Mouse (Mus musculus) urinary bladder, adult 18-20 months (tissue): ENCODE data around the gene Stx17.

Experiments
- DNase-seq, 2 experiments: peaks; one replicate each; pipeline ENCODE4 v3.0.0; 2022; ENCODE audit warnings: low spot score in 2 of 2, mixed read lengths in 2 of 2

Stx17 gene

DNA sequence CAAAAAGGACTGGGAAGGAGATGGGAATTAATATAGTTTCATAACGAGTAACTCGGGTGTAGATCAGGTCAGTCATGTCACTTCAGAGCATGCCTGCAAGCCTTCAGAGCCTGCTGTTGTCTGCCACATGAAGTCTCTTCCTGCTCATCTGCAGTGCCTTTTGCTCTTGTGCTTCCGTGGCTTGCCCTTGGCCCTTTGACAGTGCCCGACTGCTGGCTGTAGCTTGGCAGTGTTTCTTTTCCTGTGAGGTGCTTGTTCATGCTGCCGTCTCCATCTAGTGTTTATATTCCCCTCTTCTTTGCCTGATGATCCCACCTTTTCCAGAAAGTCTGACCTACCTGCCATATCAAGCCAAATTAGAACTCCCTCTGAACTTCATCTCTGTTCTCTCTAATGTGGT, 39.1 kb downstream of the Stx17 start:
- DNase-seq: no peak

DNA sequence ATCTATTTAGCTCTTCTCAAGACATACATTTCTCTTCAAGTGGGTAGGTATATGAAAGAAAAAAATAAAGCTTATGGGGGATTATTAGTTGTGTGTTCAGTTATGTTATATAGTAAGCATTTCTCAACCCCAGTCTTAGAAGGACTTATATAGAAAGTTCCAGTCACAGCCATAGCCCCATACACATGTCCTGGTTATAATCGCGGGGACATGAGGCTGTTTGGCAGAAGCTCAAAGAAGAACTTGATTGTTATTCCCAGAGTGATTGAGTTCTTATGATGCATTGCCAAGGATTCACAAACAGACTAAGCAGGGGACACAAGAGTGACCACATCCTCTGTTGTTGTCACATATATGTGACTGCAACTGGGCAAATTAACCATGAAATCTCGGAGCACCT, 51.0 kb downstream of the Stx17 start:
- no peak for DNase-seq

DNA sequence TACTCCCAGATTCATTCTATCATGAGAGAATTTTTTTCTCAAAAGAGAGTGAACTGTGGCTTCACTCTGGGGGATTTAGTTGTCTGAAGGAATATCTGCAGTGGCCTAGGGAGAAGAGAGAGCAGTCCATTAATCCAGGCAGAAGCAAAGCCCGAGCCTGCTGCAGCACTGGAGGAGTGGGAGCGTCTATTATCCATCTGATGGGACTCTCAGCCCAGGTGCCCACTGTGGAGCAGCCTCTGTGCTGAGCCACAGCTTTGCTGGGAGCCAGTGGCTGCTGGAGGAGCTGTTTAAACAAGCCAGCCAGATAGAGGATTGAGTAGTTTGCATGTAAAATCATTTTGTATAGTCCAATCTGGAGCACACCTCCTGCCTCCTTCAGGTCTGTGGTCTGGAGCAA, 56.2 kb downstream of the Stx17 start:
- no peak for DNase-seq

DNA sequence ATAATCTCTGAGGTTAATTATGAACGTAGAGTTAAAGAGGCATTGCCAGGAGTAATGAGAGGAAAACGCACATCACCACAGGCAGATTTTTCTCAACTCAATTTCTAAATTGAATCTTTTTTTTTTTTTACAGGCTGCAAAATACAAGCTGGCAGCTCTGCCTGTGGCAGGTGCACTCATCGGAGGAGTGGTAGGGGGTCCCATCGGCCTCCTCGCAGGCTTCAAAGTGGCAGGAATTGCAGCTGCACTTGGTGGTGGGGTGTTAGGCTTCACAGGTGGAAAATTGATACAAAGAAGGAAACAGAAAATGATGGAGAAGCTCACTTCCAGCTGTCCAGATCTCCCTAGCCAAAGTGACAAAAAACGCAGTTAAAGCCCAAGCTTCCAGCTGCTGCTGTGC, 56.7 kb downstream of the Stx17 start:
- no peak for DNase-seq

DNA sequence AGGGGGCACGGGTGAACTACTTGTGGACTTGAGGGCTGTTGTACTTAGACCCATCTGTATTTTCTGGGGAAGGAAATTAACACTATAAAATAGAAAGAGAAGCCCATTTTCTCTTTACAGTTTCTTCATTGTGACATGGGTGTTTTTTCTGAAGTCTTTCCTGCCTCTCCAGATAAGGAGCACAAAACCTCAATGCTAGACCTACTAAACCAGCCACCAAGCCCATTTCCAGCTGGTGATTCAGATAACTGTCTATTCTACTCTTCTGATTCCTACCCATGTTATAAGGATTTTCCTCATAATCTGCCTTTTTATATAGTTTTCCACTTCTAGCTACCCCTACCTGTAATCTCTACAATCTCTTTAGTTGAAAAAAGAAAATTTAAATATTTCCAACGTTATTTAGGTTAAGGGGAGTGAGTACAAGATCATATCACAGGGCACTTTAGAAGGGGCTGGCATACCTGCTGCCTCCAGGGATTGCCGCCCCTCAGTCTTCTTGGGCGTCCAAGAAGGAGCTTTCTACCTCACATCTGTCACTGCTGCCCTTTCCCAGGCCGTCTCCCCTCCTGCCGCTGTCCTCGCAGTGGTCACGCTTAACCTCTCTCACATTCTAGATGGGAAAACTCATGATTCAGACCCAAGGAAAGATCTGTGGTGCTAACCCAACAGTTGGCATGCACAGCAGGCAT, 57.5 kb downstream of the Stx17 start:
- no peak for DNase-seq

DNA sequence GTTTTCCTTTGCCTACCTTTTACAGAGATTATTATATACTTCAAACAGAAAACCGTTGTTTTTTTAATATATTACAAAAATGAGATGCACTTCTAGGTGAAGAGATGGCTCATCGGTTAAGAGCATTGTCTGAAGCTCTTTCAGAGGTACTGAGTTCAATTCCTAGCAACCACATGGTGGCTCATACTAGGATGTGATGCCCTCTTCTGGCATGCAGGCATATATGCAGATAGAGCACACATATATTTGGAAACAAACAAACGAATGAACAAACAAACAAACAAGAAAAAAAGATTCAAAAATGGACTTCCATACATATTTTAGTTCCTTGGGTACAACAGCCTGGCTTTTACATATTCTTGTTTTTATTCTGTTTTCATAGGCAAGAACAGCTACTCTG, 73.2 kb downstream of the Stx17 start:
- no peak for DNase-seq

DNA sequence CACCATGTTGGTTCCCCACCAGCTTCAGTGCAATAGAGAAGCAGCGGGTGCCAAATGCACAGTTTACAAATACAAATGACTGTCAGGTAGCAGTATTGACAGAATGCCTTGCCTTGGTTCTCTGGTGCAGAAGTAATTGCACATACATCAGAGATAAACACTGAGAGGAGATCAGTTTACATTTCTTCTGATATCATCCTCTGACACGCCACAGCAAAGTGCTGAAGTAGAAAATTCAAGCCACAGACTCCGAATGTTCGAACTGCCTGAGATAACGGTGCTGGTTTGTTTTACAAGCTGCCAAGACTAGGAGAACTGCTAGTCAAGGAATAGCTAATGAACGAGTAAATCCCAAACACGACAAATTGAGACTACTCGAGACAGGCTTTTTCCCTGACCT, 73.7 kb downstream of the Stx17 start:
- no peak for DNase-seq

DNA sequence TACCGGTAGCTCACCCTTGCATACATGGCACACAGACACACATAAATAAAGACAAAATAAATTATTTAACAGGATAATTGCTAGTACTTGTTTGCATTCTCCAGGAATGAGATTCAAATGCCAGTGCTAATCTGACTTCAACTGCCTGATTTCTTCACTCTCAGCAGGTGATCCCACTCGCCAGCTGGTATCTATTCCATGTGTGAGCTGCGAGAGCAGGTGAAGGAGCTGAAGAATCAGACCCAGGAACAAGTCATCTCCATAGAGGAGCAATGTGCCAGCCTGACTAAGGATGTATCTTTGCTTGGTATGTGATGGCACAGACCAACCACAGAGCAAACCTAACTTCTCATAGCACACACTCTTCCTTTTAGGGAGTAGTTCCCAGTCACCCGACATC, 78.8 kb downstream of the Stx17 start:
- DNase-seq: no peak

DNA sequence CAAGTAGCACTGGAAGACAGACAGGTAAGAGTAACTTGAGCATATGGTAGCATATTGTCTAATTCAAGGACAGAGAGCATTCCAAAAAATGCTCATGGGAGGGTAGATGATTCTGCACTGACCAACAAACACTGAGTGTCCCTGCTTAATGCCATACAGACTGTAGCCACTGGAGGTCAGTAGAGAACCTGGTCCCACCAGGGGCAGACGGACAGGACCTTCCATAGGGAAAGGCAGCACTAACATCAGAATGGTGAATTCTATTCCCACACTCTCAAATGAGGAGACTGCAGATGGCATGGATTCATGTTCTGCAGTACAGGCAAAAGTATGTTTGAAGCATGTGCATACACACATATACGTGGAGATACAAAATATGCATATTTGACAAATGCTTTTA, 100.5 kb downstream of the Stx17 start:
- DNase-seq: peak; percentile 46 to 52

DNA sequence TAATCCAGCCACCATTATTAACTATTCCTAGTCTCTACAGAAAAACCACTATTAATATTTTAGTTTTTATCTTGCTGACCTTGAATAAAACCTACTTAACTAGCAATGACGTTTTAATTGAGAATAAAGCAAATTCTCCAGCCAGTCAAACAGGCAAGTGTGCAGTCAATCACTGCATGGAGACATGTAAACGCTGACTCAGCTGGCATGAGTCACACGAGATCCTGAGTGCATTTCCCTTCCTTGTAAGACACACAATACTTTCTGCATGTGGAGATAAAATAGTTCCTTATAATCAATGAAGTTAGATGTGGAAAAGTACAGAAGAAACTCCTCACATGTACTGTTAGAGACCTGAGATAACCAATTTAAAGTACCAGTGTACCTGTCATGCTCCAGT, 100.9 kb downstream of the Stx17 start:
- DNase-seq: peak in 1 of 2 experiments; percentile 55

DNA sequence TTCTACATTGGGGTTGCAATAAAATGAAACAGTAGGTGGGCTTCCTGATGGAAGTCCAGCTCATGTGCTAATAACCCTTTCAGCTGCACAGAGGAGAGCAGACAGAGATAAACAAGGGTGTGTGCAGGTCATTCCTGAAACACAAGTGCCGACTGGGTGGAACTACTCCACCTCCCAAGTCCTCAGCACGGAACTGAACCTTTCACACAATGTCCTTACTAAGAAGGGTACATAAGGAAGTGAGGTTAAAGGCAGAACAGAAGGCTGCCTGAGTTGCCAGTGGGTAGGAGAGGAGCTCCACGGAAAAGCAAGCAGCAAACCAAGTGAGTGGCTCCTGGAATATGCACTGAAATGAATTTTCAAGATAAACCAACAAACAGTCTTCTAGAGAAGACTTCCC, 102.1 kb downstream of the Stx17 start:
- DNase-seq: peak in 1 of 2 experiments; percentile 41
